Mouse (Mus musculus) liver, adult 2 months (tissue): ENCODE results near the gene Krtap6-2. TPM values are rescaled to one million over a fixed set of nuclear protein-coding genes. Genes with fewer than 3 reads are reported as not detected.

Experiments used
- DNase-seq: peaks from one replicate; pipeline ENCODE4 v3.0.0-alpha.2; 2011; ENCODE audit warnings: low read depth, low spot score; ENCODE audit errors: extremely low read depth
- H3K27ac ChIP-seq: fragments of 200-500 bp; replicated peaks from 2 replicates; pipeline ENCODE4 v1.5.1; 2012; ENCODE audit warnings: low read depth, mild to moderate bottlenecking, control low read depth, inconsistent platforms, low read length; ENCODE audit not compliant: insufficient read depth
- H3K27me3 ChIP-seq: fragments of 200-500 bp; 2 replicates; pipeline ENCODE4 v1.6.1; 2012; ENCODE audit warnings: mild to moderate bottlenecking, moderate library complexity, low read length, inconsistent platforms; ENCODE audit not compliant: control insufficient read depth, insufficient read depth
- H3K36me3 ChIP-seq: fragments of 200-500 bp; 2 replicates; pipeline ENCODE4 v1.6.1; 2012; ENCODE audit warnings: low read length, inconsistent platforms; ENCODE audit not compliant: control insufficient read depth, insufficient read depth
- H3K4me1 ChIP-seq: fragments of 200-500 bp; 2 replicates; pipeline ENCODE4 v1.6.1; 2011; ENCODE audit warnings: low read length; ENCODE audit not compliant: control insufficient read depth, insufficient read depth
- H3K4me3 ChIP-seq: fragments of 200-500 bp; 2 replicates; pipeline ENCODE4 v1.5.1; 2011; ENCODE audit warnings: low read depth, mild to moderate bottlenecking, control low read depth, low read length, moderate library complexity; ENCODE audit not compliant: insufficient read depth
- H3K79me2 ChIP-seq: fragments of 200-500 bp; 2 replicates; pipeline ENCODE4 v1.6.1; 2012; ENCODE audit warnings: inconsistent platforms, mild to moderate bottlenecking, low read length, moderate library complexity; ENCODE audit not compliant: control insufficient read depth, insufficient read depth
- H3K9ac ChIP-seq: fragments of 200-500 bp; 2 replicates; pipeline ENCODE4 v1.6.1; 2012; ENCODE audit warnings: low read depth, mild to moderate bottlenecking, control low read depth, inconsistent platforms, low read length
- CTCF ChIP-seq: fragments of 200-500 bp; IDR thresholded peaks from 2 replicates; pipeline ENCODE4 v1.5.1; 2011; ENCODE audit warnings: low read depth, low read length, control low read depth
- POLR2A ChIP-seq: fragments of 200-500 bp; IDR thresholded peaks from 2 replicates; pipeline ENCODE4 v1.6.1; 2011; ENCODE audit warnings: low read length, control low read depth; ENCODE audit not compliant: insufficient read depth; ENCODE audit errors: extremely low read depth
- WGBS: fragments of 180-500 bp; shearing (Covaris S2); methylation state at CpG from one replicate; pipeline ENCODE4 v1.1.7; 2018; 5-methylcytosine and 5-hydroxymethylcytosine counted together
- polyA plus RNA-seq: library from polyadenylated mRNA; depleted of rRNA; stranded (reverse); fragments of >200 nt; gene quantifications from 2 replicates; pipeline ENCODE4 v1.2.3, GENCODE M21; 2012; rRNA removed
- total RNA-seq: library from RNA; depleted of rRNA; stranded (reverse); fragments of >200 nt; gene quantifications from 2 replicates; pipeline ENCODE4 v1.2.3, GENCODE M21; 2014; rRNA removed

The Krtap6-2 gene
- total and polyA plus RNA-seq, 2 experiments, result not detected

GRCm38 (mm10) chr16:89403768-89404167 lies 16.1 kb downstream of the Krtap6-2 start, which contains the start of gene Krtap21-1:
Gene Krtap21-1, minus strand, starts transcription at chr16:89403868.
- H3K4me1 ChIP-seq, result no peaks in the 10 kb centered on the region
- H3K27me3 ChIP-seq, result no peaks in the 10 kb centered on the region
- no peaks in the 10 kb centered on the region for H3K79me2 ChIP-seq
- no peak within 1 kb of the TSS for H3K9ac ChIP-seq
- H3K4me3 ChIP-seq, result no peak within 1 kb of the TSS
- H3K27ac ChIP-seq, result no peak within 1 kb of the TSS
- TF ChIP-seq CTCF (no peak), POLR2A (no peak)
- H3K36me3 ChIP-seq, result no peaks in the 10 kb centered on the region
- no peak for DNase-seq
- whole genome bisulfite sequencing, result 56% methylated on average over 2 of the region's 2 CpGs

GRCm38 (mm10) chr16:89372734-89373461 lies 47.0 kb downstream of the Krtap6-2 start:
- Histone ChIP-seq H3K9ac (no peak overlapping the region), H3K27ac (no peak overlapping the region), H3K79me2 (no peaks in the 10 kb centered on the region), H3K27me3 (no peaks in the 10 kb centered on the region), H3K4me1 (no peaks in the 10 kb centered on the region), H3K36me3 (no peaks in the 10 kb centered on the region), H3K4me3 (no peak overlapping the region)
- WGBS, result 58% methylated on average over 2 of the region's 2 CpGs
- no peak for DNase-seq
- no peak for TF ChIP-seq POLR2A
- no peak for TF ChIP-seq CTCF

Other genes starting within 250 kb of the Krtap6-2 start
- not detected in 2 replicates for gene 1110057P08Rik, start 245.4 kb downstream of the Krtap6-2 start, total RNA-seq
- not detected in 2 replicates for gene 1110057P08Rik, start 245.4 kb downstream of the Krtap6-2 start, polyA plus RNA-seq
- not detected in 2 replicates for gene Krtap20-2, start 214.2 kb downstream of the Krtap6-2 start, total RNA-seq
- not detected in 2 replicates for gene Krtap20-2, start 214.2 kb downstream of the Krtap6-2 start, polyA plus RNA-seq
- gene Krtap21-1, start 16.2 kb downstream of the Krtap6-2 start, total RNA-seq, result not detected in 2 replicates
- gene Krtap21-1, start 16.2 kb downstream of the Krtap6-2 start, polyA plus RNA-seq, result not detected in 2 replicates
- gene Krtap8-1, start 67.8 kb upstream of the Krtap6-2 start, total RNA-seq, result not detected in 2 replicates
- gene Krtap8-1, start 67.8 kb upstream of the Krtap6-2 start, polyA plus RNA-seq, result not detected in 2 replicates
- gene Krtap7-1, start 88.2 kb upstream of the Krtap6-2 start, total RNA-seq, result not detected in 2 replicates
- not detected in 2 replicates for gene Krtap7-1, start 88.2 kb upstream of the Krtap6-2 start, polyA plus RNA-seq
- gene Krtap11-1, start 151.1 kb upstream of the Krtap6-2 start, total RNA-seq, result not detected in 2 replicates
- not detected in 2 replicates for gene Krtap11-1, start 151.1 kb upstream of the Krtap6-2 start, polyA plus RNA-seq